Mouse (Mus musculus): Measurements from ENCODE around the gene Ptpro. TPM values are rescaled to one million over a fixed set of nuclear protein-coding genes. Genes with fewer than 3 reads are reported as not detected.
"Not testable (repeated sequence)": the region's sequence is repeated elsewhere in the genome, so short reads cannot be mapped to it uniquely, and the experiment has no call there.

Ptpro gene
- polyA plus RNA-seq, 1 experiment from 2014 or later, result 23.2 TPM

GRCm38 (mm10) chr6:137437902-137438580 lies 185.9 kb downstream of the Ptpro start:
- Histone ChIP-seq H3K9me3 (no peaks in the 10 kb centered on the region), H3K27ac (no peak overlapping the region), H3K27me3 (peaks cover 54% of the 10 kb centered on the region), H3K4me2 (peak overlapping the region; percentile 25), H3K36me3 (replicated peaks) (peaks cover 5% of the 10 kb centered on the region), H3K4me1 (peaks cover 26% of the 10 kb centered on the region), H3K9ac (no peak overlapping the region), H3K4me3 (replicated peaks) (no peak overlapping the region)
- peak; percentile 76 for ATAC-seq (ENCODE audit: low FRiP score)
- WGBS, result 9% methylated on average over 16 of the region's 16 CpGs

- no peaks in the 10 kb centered on the region for H3K9me3 ChIP-seq
- WGBS, result 86% methylated on average over 19 of the region's 19 CpGs
- H3K4me1 ChIP-seq, result peaks cover 16% of the 10 kb centered on the region
- H3K4me2 ChIP-seq, result no peak overlapping the region
- no peak for ATAC-seq (ENCODE audit: low FRiP score)
- no peak overlapping the region for H3K27ac ChIP-seq
- peaks cover 16% of the 10 kb centered on the region for H3K36me3 ChIP-seq (replicated peaks)
- no peak overlapping the region for H3K9ac ChIP-seq
- H3K27me3 ChIP-seq, result peaks cover 64% of the 10 kb centered on the region
- H3K4me3 ChIP-seq (replicated peaks), result no peak overlapping the region
Measured at GRCm38 (mm10) chr6:137440559-137441486, 188.7 kb downstream of the Ptpro start.

- Histone ChIP-seq H3K4me2 (no peak overlapping the region), H3K9me3 (no peaks in the 10 kb centered on the region), H3K4me1 (peaks cover 2% of the 10 kb centered on the region), H3K9ac (no peak overlapping the region), H3K27me3 (peaks cover 51% of the 10 kb centered on the region), H3K27ac (no peak overlapping the region), H3K36me3 (replicated peaks) (peaks cover 16% of the 10 kb centered on the region), H3K4me3 (replicated peaks) (no peak overlapping the region)
- WGBS, result 93% methylated on average over 12 of the region's 12 CpGs
- ATAC-seq (ENCODE audit: low FRiP score), result no peak
Measured at GRCm38 (mm10) chr6:137443089-137443488, 191.0 kb downstream of the Ptpro start.

DNA sequence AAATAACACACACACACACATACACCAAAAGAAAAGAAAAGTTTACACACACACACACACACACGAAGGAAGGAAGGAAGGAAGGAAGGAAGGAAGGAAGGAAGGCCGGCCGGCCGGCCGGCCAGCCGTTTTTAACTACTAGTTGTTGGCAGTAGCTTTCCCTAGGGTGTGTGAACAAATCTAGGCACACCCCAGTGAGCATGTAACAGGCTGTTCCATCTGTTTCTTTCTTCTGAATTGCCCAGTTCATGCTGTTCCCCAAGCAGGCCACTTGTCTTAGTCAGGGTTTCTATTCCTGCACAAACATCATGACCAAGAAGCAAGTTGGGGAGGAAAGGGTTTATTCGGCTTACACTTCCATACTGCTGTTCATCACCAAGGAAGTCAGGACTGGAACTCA lies 194.0 kb downstream of the Ptpro start:
- not testable (repeated sequence) for ATAC-seq (ENCODE audit: low FRiP score); H3K4me2 ChIP-seq; H3K4me1 ChIP-seq; H3K27ac ChIP-seq; H3K9ac ChIP-seq; H3K4me3 ChIP-seq (replicated peaks); H3K9me3 ChIP-seq
- WGBS, result 94% methylated on average over 7 of the region's 7 CpGs
- Histone ChIP-seq H3K36me3 (replicated peaks) (peaks cover 16% of the 10 kb centered on the region), H3K27me3 (peaks cover 28% of the 10 kb centered on the region)

DNA sequence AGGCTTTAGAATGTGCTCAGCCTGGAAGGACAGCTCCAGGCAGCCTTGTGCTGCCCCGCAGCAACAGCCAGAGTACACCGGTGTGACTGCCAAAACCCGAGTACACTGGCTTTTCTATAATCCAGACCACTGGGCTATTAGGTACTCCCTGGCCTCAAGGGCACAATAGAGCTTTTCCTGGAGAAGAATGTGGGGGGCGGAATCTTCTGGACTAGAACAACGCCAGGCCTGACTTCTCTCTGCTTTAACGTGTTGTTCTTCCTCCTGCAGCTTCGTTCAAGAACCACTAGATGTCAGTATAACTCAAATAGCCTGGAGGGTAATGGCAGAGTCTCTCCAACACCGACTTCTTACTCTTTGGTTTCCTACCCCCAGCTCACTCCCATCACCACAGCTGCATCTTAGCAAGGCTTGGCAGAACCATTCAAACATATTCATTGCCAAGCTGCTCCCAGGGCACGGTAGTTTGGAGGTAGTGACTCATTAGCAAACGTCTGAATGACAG lies 203.5 kb downstream of the Ptpro start:
- peak; percentile 76 for ATAC-seq (ENCODE audit: low FRiP score)
- no peaks in the 10 kb centered on the region for H3K4me1 ChIP-seq
- no peak overlapping the region for H3K9ac ChIP-seq
- no peaks in the 10 kb centered on the region; the same call in 1 of the 2 replicates for H3K36me3 ChIP-seq (replicated peaks)
- H3K27ac ChIP-seq, result no peak overlapping the region
- H3K4me3 ChIP-seq (replicated peaks), result no peak overlapping the region
- H3K27me3 ChIP-seq, result peaks cover 8% of the 10 kb centered on the region; the same call in 1 of the 2 replicates
- 10% methylated on average over 10 of the region's 10 CpGs for WGBS
- H3K4me2 ChIP-seq, result no peak overlapping the region
- H3K9me3 ChIP-seq, result no peaks in the 10 kb centered on the region

DNA sequence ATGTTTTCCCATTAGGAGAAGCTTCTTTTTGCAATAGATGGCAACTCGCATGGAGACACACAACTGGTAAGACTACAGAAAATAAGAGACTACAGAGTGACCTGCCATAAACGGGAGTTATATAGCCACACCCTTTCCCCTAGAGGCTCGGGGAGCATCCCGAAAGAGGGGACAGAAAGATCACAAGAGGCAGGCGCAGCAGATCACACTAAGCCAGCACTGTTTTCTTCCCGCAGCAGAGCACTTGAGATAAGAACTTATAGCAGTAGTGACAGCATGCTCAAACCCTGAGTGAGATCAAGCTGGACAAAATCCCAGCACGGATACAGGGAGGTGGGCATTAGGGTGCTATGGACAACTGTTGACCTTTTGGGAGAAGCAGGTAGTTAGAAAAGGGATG lies 203.9 kb downstream of the Ptpro start:
- Histone ChIP-seq H3K4me1 (no peaks in the 10 kb centered on the region), H3K4me3 (replicated peaks) (no peak overlapping the region), H3K27me3 (peaks cover 8% of the 10 kb centered on the region; the same call in 1 of the 2 replicates), H3K9me3 (no peaks in the 10 kb centered on the region), H3K27ac (no peak overlapping the region), H3K4me2 (no peak overlapping the region), H3K9ac (no peak overlapping the region), H3K36me3 (replicated peaks) (no peaks in the 10 kb centered on the region; the same call in 1 of the 2 replicates)
- no peak for ATAC-seq (ENCODE audit: low FRiP score)
- WGBS, result 77% methylated on average over 7 of the region's 7 CpGs

- Histone ChIP-seq H3K36me3 (replicated peaks) (no peaks in the 10 kb centered on the region; the same call in 1 of the 2 replicates), H3K9ac (no peak overlapping the region), H3K9me3 (no peaks in the 10 kb centered on the region), H3K4me2 (no peak overlapping the region), H3K27ac (no peak overlapping the region), H3K4me3 (replicated peaks) (no peak overlapping the region), H3K4me1 (no peaks in the 10 kb centered on the region), H3K27me3 (peaks cover 8% of the 10 kb centered on the region; the same call in 1 of the 2 replicates)
- 60% methylated on average over 7 of the region's 7 CpGs for WGBS
- ATAC-seq (ENCODE audit: low FRiP score), result no peak
Measured at GRCm38 (mm10) chr6:137457210-137457609, 205.1 kb downstream of the Ptpro start.

GRCm38 (mm10) chr6:137458136-137458535 lies 206.0 kb downstream of the Ptpro start:
- Histone ChIP-seq H3K4me2 (no peak overlapping the region), H3K27ac (no peak overlapping the region), H3K4me3 (replicated peaks) (no peak overlapping the region), H3K36me3 (replicated peaks) (no peaks in the 10 kb centered on the region; the same call in 1 of the 2 replicates), H3K9ac (no peak overlapping the region), H3K27me3 (peaks cover 8% of the 10 kb centered on the region; the same call in 1 of the 2 replicates), H3K9me3 (no peaks in the 10 kb centered on the region), H3K4me1 (no peaks in the 10 kb centered on the region)
- WGBS, result 91% methylated on average over 7 of the region's 7 CpGs
- no peak for ATAC-seq (ENCODE audit: low FRiP score)

DNA sequence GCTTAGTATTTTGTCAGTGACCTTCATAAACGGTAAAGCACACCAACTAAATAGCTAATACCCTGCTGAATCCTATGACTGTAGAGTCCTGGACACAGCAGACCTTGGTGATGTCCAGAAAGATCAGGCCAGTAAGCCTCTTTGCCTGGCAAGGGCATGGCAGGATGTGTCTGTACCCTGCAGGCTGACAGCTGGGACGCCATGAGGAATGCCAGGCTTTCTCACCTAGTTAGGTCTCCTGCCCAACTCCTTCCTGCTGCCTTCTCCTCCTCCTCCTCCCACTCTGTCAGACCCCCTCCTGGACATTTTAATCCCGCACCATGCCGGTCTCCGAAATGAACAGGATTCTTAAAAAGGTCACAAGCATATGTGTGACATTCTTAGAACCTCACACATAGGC lies 211.7 kb downstream of the Ptpro start:
- no peak overlapping the region for H3K9ac ChIP-seq
- ATAC-seq (ENCODE audit: low FRiP score), result no peak
- H3K27me3 ChIP-seq, result peaks cover 48% of the 10 kb centered on the region
- H3K4me2 ChIP-seq, result no peak overlapping the region
- no peak overlapping the region for H3K4me3 ChIP-seq (replicated peaks)
- 87% methylated on average over 5 of the region's 5 CpGs for WGBS
- H3K27ac ChIP-seq, result no peak overlapping the region
- H3K9me3 ChIP-seq, result no peaks in the 10 kb centered on the region
- H3K36me3 ChIP-seq (replicated peaks), result no peaks in the 10 kb centered on the region; the same call in 1 of the 2 replicates
- H3K4me1 ChIP-seq, result no peaks in the 10 kb centered on the region

DNA sequence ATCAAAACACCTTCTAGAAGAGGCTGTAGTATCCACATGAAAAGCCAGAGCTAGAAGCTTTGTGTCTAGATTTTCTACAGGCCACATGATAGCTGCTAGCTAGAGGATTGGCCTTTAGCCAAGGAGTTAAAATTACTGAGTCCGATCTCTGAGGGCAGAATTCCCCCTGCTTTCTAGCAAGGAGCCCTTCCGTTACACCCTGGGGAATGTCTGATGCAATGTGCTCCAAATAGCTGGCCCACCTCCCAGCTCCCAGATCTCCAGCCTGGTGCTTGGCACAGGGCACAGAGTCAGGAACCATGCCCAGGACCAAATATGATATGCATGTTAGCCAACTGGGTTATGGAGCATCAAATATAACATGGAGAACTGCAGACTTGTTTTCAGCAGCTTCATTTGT lies 213.1 kb downstream of the Ptpro start:
- Histone ChIP-seq H3K4me2 (no peak overlapping the region), H3K4me1 (0 out of 2 replicates have a peak, but pooled peaks cover 2% of the 10 kb centered on the region), H3K27ac (no peak overlapping the region), H3K9me3 (peaks cover 6% of the 10 kb centered on the region; the same call in 1 of the 2 replicates), H3K4me3 (replicated peaks) (no peak overlapping the region), H3K9ac (no peak overlapping the region), H3K27me3 (peaks cover 52% of the 10 kb centered on the region), H3K36me3 (replicated peaks) (no peaks in the 10 kb centered on the region)
- WGBS, result 64% methylated on average over 2 of the region's 2 CpGs
- no peak for ATAC-seq (ENCODE audit: low FRiP score)

DNA sequence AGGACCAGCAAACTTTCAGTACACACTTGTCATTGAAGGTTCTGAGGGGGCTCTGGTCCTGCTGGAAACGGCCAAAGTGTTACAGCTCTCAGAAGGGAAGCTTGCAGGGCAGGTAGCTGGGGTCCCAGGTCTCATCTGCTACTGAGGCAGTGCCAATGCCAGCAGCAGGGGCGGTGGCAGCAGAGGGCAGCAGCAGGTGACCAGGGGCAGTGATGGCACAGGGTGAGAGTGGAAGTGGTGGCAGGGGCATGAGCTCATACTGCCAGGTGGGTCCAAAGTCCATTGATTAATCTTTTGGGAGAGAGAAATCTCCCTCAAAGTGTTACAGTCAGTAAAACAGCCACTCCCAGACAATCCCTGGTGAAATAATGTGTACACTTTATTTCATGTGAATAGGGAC lies 214.1 kb downstream of the Ptpro start:
- no peak overlapping the region for H3K4me3 ChIP-seq (replicated peaks)
- peaks cover 6% of the 10 kb centered on the region; the same call in 1 of the 2 replicates for H3K9me3 ChIP-seq
- no peak overlapping the region for H3K27ac ChIP-seq
- ATAC-seq (ENCODE audit: low FRiP score), result no peak
- no peak overlapping the region for H3K4me2 ChIP-seq
- no peak overlapping the region for H3K9ac ChIP-seq
- H3K4me1 ChIP-seq, result peaks cover 12% of the 10 kb centered on the region
- WGBS, result 80% methylated on average over 2 of the region's 2 CpGs
- H3K36me3 ChIP-seq (replicated peaks), result no peaks in the 10 kb centered on the region
- H3K27me3 ChIP-seq, result peaks cover 52% of the 10 kb centered on the region

DNA sequence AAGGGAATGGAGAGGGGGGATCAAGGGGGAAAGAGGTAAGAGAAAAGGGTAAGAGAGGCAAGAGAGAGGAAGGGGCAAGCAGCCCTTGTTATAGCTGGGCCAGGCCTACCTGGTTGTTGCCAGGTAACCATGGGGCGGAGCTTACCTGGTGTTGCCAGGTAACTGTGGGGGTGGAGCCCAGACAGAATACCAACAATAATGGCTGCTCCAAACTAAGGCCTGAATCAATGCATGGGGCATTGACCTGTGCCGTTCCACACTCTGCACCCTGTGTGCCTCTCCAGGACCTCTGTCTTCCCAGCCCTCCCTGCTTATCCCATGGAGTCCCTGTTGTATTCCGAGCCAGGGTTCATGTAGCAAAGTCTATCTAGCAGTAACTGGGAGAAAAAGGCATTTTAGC lies 215.6 kb downstream of the Ptpro start:
- Histone ChIP-seq H3K36me3 (replicated peaks) (no peaks in the 10 kb centered on the region), H3K27me3 (peaks cover 59% of the 10 kb centered on the region), H3K4me1 (peaks cover 22% of the 10 kb centered on the region), H3K9me3 (peaks cover 6% of the 10 kb centered on the region; the same call in 1 of the 2 replicates), H3K4me2 (no peak overlapping the region), H3K4me3 (replicated peaks) (no peak overlapping the region), H3K27ac (no peak overlapping the region), H3K9ac (no peak overlapping the region)
- ATAC-seq (ENCODE audit: low FRiP score), result no peak
- WGBS, result 92% methylated on average over 3 of the region's 3 CpGs
